Mouse (Mus musculus) layer of hippocampus, adult 9-10 months (tissue): ENCODE results near the gene Vill.
A peak's percentile ranks its signal among the peaks of the same experiment; 100 is the strongest.

Source experiments
- DNase-seq: peaks from one replicate; pipeline ENCODE4 v3.0.0; 2022; ENCODE audit warnings: low spot score

The Vill gene

DNA sequence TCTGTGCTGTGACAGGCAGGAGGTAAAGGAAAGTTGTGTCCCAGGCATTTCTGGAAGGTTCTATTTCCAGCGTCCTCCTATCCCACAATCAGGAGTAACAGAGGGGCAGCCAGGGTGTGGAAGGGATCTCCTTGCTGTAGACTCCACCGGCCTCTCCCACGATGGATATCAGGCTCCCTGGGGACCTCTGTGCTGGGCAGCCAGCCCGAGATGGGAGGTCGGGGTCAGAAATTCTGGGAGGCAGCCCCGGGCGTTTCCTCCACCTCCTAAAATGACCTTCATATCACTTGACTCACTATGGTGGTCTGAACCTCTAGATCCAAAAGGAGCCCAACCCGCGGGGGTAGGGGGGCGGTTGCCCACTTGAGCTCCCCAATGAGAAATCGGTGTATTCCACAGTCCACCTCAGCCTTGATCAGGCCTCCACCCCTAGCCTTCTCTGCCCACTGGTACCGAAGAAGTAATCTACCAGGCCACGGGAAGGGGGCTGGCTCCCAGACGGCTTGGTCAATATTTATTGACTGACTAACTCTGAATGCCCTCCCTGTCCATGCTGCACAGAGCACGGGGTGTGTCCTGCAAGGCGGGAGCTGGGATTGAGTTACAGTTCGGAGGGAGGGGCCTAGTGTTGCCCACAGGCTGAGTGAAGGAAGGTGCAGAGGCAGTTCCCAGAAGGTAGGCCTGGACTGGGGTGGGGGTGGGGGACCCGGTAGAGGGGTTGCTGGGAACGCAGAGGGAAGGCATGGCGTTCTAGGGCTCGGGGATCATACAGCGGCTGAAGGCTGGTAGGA is at the start of gene Vill:
Gene Vill, plus strand, starts transcription at position 625 of the 791 bp plus-strand sequence.
- no peak for DNase-seq

DNA sequence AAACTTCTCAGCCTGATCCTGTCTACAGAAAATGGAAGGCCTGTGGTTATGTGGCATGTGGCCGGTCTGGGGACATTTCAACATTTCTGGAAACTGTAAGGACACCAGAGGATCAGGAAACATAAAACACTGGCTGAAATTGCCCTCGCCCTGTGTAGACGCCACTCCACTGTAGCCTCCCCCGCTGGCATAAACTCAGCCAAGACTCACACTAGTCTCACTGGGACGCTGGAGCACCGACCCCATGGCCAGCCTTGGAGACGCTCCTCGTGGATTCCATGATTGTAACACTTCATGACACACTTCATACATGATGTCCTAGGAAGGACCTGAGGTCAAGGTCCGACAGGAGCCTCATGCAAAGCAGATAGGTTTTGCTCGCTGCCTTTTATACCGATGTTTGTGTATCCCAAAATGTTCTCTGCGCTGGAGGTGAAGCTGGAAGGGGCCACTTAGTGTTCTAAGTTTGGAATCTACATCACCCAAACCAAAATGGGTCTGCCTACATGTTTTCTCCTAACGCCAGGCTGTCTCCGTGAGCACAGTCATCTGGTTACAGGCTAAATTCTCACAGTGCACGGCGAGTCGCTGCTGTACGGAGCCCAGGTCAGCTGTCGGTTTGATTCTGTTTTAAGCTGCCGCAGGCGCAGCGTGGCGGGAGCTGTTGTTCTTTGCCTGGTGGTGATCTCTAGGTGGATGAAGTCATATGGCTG is 48.4 kb upstream of the Vill start:
- DNase-seq, result no peak

DNA sequence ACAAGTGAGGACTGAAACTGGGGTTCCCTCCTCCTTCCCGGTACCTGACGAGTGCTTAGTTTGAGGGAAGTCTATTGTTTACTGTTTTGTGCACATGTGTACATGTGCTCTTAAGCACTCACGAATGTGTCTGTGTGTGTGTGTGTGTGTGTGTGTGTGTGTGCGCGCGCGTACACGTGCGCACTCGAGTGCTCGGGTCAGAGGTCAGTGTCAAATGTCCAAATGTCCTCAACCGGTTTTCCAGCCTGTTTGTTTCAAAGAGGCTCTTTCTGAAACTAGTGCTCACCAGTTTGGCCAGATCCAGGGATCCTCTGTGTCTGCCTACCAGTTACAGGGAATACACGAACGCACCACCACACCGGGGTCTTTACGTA is 47.9 kb upstream of the Vill start:
- DNase-seq, result no peak

DNA sequence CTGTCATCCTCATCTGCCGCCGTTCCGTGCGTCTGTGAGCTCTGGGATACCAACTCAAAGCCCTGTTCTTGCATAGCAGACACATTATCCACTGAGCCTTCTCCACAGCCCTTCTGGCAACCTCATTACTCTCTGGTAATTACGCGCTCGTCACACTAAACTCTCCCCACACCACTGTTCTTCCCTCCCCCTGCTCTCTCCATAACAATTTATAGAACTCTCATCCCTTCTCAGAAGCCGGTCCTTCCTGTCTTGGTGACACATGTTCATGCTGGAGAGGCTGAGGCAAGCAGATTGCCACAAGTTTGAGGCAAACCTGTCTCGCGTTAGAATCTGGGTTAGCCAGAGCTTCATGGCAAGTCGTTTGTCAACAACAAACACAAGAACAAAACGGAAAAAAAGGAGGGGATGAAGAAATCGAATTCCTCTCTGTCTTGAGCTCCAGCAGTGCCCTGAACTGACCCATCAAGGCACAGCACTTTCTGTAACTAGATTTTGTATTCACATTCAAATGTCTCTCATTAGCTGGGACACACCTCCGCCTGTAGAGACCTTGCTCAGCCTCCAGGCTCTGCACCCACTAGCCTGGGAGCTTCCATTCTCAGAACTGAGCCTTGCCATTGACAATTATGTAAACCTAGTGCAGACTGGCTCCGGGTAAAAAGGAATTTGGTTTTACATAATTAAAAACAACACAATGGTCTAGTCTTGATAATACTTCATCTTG is 47.1 kb upstream of the Vill start:
- no peak for DNase-seq

DNA sequence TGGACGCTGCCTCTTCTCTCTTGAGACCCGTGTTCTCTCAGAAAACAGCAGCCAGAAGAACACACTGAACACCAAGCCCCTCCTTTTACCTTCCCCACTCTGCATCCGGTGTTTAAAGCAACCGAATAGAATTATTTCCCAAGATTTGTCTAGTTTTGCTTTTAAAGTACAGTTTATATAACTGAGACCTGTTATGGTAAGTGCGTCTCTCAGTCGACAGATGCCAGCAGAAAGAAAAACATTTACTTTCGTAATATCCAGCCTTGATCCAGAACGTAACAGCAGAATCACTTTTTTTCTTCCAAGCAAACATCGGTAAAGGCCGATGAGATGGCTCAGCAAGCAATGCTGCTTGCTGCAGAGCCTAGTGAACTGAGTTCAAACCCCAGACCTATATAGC is 45.3 kb upstream of the Vill start:
- no peak for DNase-seq

DNA sequence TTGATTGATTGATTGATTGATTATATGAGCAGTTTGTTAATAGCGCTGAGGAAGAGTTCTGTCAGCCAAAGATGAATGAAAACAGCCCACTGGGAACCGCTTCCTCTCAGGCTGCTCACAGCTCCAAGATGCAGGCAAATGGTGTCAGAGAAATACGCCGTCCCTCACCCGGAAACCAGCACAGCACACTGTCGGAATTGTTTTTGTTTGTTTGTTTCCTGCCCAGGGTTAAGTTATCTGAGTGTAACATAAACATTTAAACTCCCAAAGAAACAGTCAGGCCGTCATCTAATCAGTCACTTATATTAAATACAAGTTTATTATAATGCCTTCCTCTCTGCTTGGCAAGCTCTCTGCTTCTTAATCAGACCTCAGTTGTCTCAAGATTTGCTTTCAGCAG is 43.7 kb upstream of the Vill start:
- no peak for DNase-seq

DNA sequence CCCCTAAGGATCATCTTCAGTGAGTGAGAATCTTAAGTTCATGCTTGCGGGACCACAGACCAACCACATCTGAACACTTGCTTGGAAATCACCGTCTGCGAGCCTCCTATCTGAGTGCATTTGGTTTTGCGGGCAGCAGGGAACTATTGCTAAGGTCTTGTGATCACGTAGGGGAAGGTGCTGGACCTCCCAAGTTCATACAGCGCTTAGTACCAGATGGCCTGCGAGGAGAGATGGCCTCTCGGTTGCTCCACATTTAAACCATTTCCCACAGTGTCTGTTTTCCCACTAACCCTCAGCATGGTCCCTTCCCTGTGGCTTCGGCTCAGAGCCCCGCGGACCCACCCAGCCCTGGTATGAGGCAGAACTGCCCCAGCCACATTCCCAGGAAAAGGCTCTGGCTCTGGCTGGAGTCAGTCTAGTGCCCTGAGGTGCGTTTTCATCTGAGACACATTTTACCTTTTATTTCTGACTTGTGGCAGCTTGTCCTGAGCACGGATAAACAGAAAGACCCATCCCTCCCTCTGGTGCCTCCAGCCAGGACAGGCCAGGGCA is 42.3 kb upstream of the Vill start:
- DNase-seq, result no peak

DNA sequence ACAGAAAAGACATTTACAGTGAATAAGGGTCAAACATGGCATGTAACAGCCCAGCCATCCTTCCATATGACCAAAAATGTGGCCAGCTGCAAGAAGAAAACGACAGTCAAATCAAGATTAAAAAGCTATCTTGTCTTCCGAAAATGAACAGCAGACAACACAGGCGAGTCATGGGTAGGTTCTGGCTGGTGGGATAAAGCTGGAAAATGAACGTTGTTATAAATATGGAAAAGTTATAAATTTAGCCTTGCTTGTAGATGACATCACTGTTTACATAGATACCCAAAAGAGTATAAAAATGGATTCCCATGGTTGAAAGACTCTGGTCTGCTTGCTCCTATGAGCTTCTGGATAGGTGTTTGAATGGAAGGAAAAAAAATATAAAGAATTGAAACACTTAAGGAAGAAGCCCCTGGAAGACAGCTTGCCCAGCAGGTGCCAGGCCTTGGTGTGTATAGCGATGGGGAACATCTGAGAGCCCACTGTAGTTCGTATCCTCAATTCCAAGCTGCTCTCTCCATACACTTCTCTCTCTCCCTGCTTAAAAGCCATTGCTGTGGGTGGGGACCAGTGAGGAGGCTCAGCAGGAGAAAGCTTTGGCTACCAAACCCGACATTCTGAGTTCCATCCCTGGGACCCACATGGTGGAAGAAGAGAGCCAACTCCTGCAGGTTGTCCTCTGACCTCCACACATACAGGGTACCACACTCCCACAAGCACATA is 35.6 kb upstream of the Vill start:
- no peak for DNase-seq

DNA sequence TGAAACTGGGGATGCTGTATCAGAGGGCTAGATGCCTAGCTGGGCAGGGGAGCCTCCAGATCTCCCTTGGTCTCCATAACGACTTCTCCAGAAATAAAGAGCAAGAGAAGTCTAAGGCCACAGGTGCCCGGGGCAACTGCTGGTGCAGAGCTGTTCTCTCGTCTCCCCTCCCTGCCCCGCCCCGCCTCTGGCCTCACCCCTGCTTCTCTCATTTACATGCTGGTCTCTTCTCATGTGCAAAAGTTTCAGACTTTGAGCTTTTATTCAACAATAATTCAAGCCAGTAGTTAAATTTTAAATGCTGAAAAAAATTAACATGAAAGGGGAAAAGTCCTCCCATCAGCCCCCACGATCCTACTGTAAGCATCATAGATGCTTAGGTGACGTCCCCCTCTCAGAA is 30.8 kb upstream of the Vill start:
- no peak for DNase-seq

DNA sequence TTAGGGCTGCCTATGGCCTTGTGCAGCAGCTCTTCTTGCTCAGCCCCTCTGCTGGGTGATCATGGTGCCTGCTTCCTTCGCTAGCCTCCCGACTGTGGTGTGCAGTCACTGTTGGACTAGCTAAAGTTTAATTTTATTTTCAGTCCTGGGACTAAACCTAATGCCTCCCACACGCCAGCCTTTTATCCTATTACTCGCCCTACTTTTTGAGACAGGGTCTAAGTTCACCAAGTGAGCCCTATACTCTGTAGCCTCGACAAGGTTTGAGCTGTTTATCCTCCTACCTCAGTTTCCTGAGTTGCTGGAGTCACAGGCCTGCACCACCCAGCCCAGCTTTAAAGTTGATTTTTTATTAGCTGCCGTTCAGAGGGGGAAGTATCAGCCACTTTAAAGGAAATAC is 27.3 kb upstream of the Vill start:
- no peak for DNase-seq

DNA sequence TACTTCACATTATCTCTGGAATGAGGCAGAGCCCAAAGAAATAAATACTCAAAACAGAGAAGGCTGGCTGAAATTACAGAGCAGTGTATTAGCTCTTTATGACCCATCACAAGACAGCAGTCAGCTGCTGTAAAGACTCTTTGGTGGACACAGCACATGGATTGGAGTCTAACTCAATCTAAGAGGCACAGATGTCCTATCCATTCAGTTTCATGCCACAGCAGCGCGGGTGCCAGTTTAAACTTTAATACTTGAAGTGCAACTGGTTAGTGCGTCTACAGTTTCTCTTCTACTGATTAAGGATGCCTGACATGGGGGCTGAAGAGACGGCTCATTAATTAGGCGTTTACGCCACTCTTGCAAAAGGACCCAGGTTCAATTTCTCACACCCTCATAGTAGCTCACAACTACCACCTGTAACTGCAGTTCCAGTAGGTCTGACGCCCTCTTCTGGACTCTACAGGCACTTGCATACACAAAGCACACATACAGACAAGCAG is 26.7 kb upstream of the Vill start:
- no peak for DNase-seq

DNA sequence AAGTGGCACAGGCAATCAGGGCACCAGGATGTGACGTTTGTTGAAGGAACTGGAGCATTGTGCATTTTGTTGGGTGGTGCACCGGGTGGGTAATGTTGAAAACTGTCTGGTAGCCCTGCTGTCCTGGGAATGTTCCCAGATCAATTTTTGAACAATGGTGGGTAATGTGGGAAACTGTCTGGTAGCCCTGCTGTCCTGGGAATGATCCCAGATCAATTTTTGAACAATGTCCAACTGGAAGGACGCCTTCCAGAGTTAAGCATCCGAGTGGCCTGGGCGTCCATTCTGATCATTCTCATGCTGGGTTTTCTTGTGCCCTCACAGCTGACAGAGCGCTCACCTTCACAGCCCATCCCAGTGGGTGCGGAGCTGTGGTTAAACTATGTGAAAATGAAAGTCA is 25.2 kb upstream of the Vill start:
- no peak for DNase-seq

DNA sequence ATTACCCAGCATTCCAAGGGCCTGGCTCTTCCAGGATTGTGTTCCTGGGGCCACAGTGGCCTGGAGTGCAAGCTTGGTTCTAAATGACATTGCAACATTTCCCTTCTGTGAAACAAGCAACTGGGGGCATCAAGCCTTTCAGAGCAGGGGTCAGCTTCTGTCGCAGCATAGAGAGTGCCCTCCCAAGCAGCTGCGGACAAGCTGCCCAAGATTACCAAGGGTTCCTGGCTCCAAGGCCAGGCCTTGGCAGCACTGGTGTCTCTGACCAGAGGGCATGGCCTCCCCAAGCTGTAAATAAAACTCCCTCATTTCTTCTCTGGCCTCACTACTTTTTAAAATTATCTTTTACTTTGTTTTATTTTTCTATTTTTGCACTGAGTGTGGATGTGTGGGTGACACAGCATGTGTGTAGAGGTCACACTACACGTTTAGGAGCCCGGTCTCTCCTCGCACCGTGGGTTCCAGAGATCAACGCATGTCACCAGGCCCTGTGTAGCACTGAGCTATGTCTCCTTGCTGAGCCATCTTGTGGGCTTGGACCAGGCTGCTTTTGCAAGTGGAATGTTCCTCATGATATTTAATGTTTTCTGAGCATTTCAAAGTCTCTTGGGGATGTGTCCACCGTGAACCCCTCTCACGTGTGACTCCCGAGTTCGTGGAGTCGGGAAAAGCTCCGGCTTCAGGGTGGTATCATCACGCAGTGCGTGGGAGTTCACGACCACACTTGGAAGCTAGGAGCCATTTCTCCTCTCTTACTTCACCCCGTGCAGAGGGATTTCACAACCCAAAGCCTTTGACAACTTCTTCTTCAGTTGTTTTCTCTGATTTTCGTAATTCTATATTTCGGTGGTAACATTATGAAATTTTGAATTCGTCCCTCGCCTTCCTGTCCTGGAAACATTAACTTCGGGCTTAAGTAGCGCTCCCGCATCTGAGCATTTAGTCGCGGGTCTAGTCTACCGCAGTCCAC is 24.1 kb upstream of the Vill start:
- no peak for DNase-seq

DNA sequence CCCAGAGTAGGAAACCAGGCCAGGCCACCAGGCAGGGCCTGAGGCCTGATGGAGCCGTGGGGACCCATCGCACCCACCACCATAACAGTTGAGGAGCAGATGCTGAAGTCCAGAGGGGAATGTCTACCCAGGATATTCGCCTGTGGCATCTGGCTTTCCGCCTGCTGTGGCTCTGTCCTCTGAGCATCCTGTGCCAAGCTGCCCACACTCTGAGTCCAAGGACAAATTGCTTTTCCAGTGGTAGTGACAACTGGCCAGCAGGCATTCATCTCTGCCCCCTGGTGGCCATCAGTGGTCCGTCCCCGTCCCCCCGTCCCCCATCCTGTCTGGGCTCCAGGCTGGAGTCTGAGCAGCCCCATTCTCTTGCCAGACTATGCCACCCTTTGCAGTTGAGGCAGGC is 23.0 kb upstream of the Vill start:
- DNase-seq, result no peak

DNA sequence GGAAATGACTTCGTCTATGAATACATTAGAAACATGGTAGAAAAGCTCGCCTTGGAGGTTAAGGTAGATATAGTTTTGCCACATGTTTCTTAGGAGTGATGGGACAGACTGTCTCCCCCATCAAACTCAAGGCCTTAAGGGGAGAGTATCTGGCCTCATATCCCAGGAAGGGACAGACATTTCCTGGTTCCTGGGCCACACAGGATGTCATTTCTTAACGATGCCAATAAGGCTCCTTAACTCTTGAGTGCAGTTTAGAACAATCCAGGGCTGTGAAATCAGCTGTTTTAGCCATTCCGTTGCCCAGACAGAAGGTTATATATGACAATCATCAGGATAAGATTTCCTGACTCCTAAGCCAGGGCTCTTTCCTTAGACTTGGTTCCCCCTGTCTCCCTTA is 21.5 kb upstream of the Vill start:
- DNase-seq, result no peak

DNA sequence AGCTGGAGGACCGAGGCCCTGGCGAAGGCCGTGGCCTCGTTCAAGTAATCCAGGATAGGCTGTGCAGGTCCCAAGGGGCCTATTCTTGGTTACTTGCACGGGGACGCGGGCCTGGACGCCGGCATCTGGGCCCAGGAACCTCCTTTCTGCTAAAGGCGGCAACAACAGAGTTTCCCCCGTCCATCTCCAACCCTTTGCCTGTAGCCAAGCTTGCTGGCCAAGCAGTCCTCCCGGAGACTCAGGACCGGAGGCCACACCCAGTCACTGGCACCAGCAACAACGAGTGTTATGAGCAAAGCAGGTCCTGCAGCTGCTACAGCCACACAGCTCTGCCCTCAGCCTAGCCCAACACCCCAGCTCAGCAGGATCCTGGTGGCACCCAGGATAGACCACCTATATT is 20.8 kb upstream of the Vill start:
- DNase-seq, result no peak

DNA sequence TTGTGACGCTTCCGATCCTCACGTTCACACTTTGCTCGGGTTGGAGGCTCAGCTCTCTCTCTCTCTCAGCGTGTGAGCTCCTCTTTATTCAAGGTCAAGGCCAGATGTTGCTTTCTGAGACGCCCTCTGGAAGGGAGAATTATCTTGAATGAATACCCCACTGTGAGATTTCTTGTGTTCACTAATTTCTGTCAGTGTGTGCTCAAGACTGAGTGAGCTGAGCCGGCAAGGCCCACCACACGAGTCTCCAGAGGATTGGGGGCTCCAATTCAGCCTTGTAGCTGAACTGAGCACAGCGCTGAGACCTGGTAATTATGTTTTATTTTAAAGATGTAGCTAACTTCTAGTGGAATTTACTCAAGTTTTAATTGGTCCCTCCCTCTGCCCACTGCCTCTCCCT is 20.0 kb upstream of the Vill start:
- DNase-seq, result no peak

DNA sequence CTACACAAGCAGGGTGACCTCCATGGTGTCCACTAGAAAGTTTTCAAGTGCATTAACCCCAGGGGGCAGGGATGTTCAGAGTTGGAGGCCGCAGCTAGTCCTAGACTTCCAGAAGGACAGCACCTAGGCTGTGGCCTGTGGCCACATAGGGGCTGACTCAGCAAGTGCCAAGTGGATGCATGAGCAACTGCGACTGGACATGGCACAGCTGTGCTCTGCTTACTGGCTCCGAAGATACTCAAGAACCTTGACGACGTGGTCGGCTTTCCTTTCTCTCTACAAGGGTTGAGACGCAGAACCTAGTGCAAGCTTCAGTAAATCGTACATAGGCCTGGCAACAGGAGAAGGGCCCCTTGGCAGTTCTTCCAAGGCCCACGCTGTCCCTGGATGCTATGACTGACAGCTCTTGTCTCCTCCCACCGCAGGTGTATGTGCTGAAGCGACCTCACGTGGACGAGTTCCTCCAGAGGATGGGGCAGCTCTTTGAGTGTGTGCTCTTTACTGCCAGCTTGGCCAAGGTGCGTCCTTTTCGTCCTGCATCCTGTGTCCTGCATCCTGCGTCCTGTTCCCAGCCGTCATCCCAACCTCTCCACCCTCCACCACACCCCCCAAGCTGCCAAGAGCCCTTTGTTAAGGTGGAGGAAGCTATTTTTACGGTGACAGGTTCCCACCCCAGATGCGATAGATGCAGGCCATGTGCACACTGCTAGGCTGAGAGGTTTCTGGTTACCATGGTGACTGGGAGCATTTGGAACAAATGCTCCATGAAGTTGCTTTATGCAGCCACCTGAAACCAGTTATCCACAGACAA is 19.3 kb upstream of the Vill start:
- peak; percentile 42 for DNase-seq

DNA sequence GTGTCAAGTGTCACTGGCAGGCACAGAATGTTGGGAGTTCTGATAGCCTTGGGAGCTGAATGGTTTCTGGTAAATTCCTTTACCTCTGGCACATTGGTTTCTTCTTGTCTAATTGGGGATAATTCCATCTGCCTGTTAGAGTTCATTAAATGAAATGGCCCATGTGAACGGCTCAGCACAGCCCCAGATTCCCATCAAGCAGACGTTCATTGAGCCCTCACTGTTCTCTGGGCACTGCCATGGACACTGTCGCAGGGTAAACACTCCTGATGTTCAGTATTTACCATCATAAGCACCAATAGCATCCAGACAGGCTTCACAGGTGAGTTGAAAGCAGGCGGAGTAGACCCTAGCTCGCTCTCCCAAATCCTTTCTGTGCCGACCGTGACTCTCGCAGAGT is 18.5 kb upstream of the Vill start:
- no peak for DNase-seq
